In genomic region chr5:120457628-120458027, GRCm38 (mm10) we compare ENCODE assay signal across 8 mouse cellular contexts. TPM values are rescaled to one million over a fixed set of nuclear protein-coding genes. Genes with fewer than 3 reads are reported as not detected.
A peak's percentile ranks its signal among the peaks of the same experiment; 100 is the strongest.
DNase-seq lines count a peak whose midpoint lies in the region; ATAC-seq and TF ChIP-seq lines count a peak whose summit lies in the region.

No protein-coding gene starts in this region.

- TF ChIP-seq CTCF in E14TG2a.4 (conservative IDR thresholded peaks at IDR 0.05; ENCODE audit: low read length) = peak; percentile 63
- TF ChIP-seq CTCF in forebrain, postnatal 0 days (IDR thresholded peaks at IDR 0.05; ENCODE audit: low read depth) = peak; percentile 79

- H3K9ac ChIP-seq in forebrain, postnatal 0 days = no peak overlapping the region

- intact Hi-C loops in heart, postnatal 14 days (cut with DNase I) = no loop called here
- intact Hi-C loops in heart, postnatal 25 days (cut with DNase I) = no loop called here
- intact Hi-C loops in left cerebral cortex, postnatal 14 days (cut with DNase I) = loop anchor here (5.0 kb wide), 1 partner anchor 310 kb away; no protein-coding TSS in a partner anchor

- DNase-seq in heart, postnatal 14 days = peak; percentile 36 to 74
- no peak for DNase-seq in heart, postnatal 25 days (ENCODE audit: low spot score)
- peak; percentile 79 for DNase-seq in brain, adult 2 months (ENCODE audit: low read depth, low spot score)
- DNase-seq in forebrain, postnatal 0 days = peak; percentile 80
- DNase-seq in left cerebral cortex, postnatal 14 days (ENCODE audit: low spot score in 2 of 2) = peak; percentile 69 to 70
- DNase-seq in ovary, postnatal 14 days (ENCODE audit: low spot score) = peak; percentile 62
- DNase-seq in thymus, postnatal 36 days = peak; percentile 37 to 47

- peaks cover 55% of the 10 kb centered on the region for H3K4me1 ChIP-seq in E14TG2a.4 (replicated peaks; ENCODE audit: low read depth, low read length)
- no peaks in the 10 kb centered on the region for H3K4me1 ChIP-seq in forebrain, postnatal 0 days (ENCODE audit: insufficient read depth)

- ATAC-seq in forebrain, postnatal 0 days = no peak

- no peaks in the 10 kb centered on the region for H3K9me3 ChIP-seq in E14TG2a.4 (ENCODE audit: low read length)
- no peaks in the 10 kb centered on the region for H3K9me3 ChIP-seq in forebrain, postnatal 0 days (ENCODE audit: low read length)

- no peak overlapping the region for H3K4me3 ChIP-seq in E14TG2a.4 (replicated peaks; ENCODE audit: low read length)
- H3K4me3 ChIP-seq in forebrain, postnatal 0 days (ENCODE audit: low read depth, low read length) = no peak overlapping the region

- WGBS in forebrain, postnatal 0 days = 5% methylated on average over 9 of the region's 9 CpGs

- H3K27ac ChIP-seq in forebrain, postnatal 0 days (ENCODE audit: low read depth, low read length) = no peak overlapping the region

- no peak overlapping the region for H3K4me2 ChIP-seq in forebrain, postnatal 0 days (ENCODE audit: low read depth)

- H3K36me3 ChIP-seq in E14TG2a.4 (ENCODE audit: insufficient read depth, low read length) = no peaks in the 10 kb centered on the region
- no peaks in the 10 kb centered on the region for H3K36me3 ChIP-seq in forebrain, postnatal 0 days (ENCODE audit: insufficient read depth)

- peaks cover 49% of the 10 kb centered on the region for H3K27me3 ChIP-seq in E14TG2a.4 (ENCODE audit: insufficient read depth, low read length)
- no peaks in the 10 kb centered on the region for H3K27me3 ChIP-seq in forebrain, postnatal 0 days (ENCODE audit: insufficient read depth, low read length)

RNA-seq across cellular contexts. Expression of gene Sdsl, which starts 15.0 kb away (rescaled TPM):
- total RNA-seq in heart, postnatal 14 days (2021) = 10 to 100 TPM in 1 of 2 experiments, 1 to 10 TPM in 1; 8.7 to 10.9 TPM
- total RNA-seq in heart, postnatal 25 days (2021) = 1 to 10 TPM; 8.8 to 9.6 TPM
- 1.3 and 3.0 TPM in 2 replicates for total RNA-seq in forebrain, postnatal 0 days (2014; rRNA removed)
- 2.3 and 3.1 TPM in 2 replicates for polyA plus RNA-seq in forebrain, postnatal 0 days (2015; fragmentation: Nextera tagmentation; extraction: Ambion mirVana)
- 1 to 10 TPM; 5.1 to 5.4 TPM for total RNA-seq in left cerebral cortex, postnatal 14 days (2021)

RNA-seq across cellular contexts. Expression of gene Sds, which starts 18.7 kb away (rescaled TPM):
- total RNA-seq in heart, postnatal 14 days (2021) = not detected
- total RNA-seq in heart, postnatal 25 days (2021) = 1 to 10 TPM; 1.2 to 1.3 TPM
- total RNA-seq in forebrain, postnatal 0 days (2014; rRNA removed) = not detected in 2 replicates
- not detected in 2 replicates for polyA plus RNA-seq in forebrain, postnatal 0 days (2015; fragmentation: Nextera tagmentation; extraction: Ambion mirVana)
- total RNA-seq in left cerebral cortex, postnatal 14 days (2021) = not detected

RNA-seq across cellular contexts. Expression of gene Lhx5, which starts 26.1 kb away (rescaled TPM):
- total RNA-seq in heart, postnatal 14 days (2021) = not detected
- not detected for total RNA-seq in heart, postnatal 25 days (2021)
- 4.6 and 5.4 TPM in 2 replicates for total RNA-seq in forebrain, postnatal 0 days (2014; rRNA removed)
- polyA plus RNA-seq in forebrain, postnatal 0 days (2015; fragmentation: Nextera tagmentation; extraction: Ambion mirVana) = 1.4 and 3.7 TPM in 2 replicates
- total RNA-seq in left cerebral cortex, postnatal 14 days (2021) = under 1 TPM in 1 of 2 experiments, not detected in 1; 0.27 TPM

RNA-seq across cellular contexts. Expression of gene Plbd2, which starts 45.8 kb away (rescaled TPM):
- 10 to 100 TPM; 37.5 to 42.2 TPM for total RNA-seq in heart, postnatal 14 days (2021)
- 10 to 100 TPM; 33.2 to 37.1 TPM for total RNA-seq in heart, postnatal 25 days (2021)
- 19.5 and 23.7 TPM in 2 replicates for total RNA-seq in forebrain, postnatal 0 days (2014; rRNA removed)
- polyA plus RNA-seq in forebrain, postnatal 0 days (2015; fragmentation: Nextera tagmentation; extraction: Ambion mirVana) = 33.5 and 39.4 TPM in 2 replicates
- total RNA-seq in left cerebral cortex, postnatal 14 days (2021) = 10 to 100 TPM; 77.4 to 81.8 TPM

RNA-seq across cellular contexts. Expression of gene Slc8b1, which starts 53.3 kb away (rescaled TPM):
- total RNA-seq in heart, postnatal 14 days (2021) = 10 to 100 TPM in 1 of 2 experiments, 1 to 10 TPM in 1; 8.7 to 16.4 TPM
- 10 to 100 TPM in 1 of 2 experiments, 1 to 10 TPM in 1; 9.3 to 12.6 TPM for total RNA-seq in heart, postnatal 25 days (2021)
- 2.5 and 4.9 TPM in 2 replicates for total RNA-seq in forebrain, postnatal 0 days (2014; rRNA removed)
- 1.6 and 2.0 TPM in 2 replicates for polyA plus RNA-seq in forebrain, postnatal 0 days (2015; fragmentation: Nextera tagmentation; extraction: Ambion mirVana)
- total RNA-seq in left cerebral cortex, postnatal 14 days (2021) = 1 to 10 TPM; 5.2 to 5.4 TPM
